Mouse (Mus musculus) retina, adult 2 months (tissue): ENCODE measurements around the gene Foxc2.
"Not testable (repeated sequence)": the region's sequence is repeated elsewhere in the genome, so short reads cannot be mapped to it uniquely, and the experiment has no call there.

Experiments used
- DNase-seq: peaks from one replicate; pipeline ENCODE4 v3.0.0-alpha.2; 2012; ENCODE audit warnings: low read depth, low spot score

The Foxc2 gene

GRCm38 (mm10) chr8:121119635-121120455 is 3.9 kb downstream of the Foxc2 start:
- DNase-seq = no peak

GRCm38 (mm10) chr8:121120456-121121419 is 4.8 kb downstream of the Foxc2 start:
- no peak for DNase-seq

GRCm38 (mm10) chr8:121121704-121122103 is 5.7 kb downstream of the Foxc2 start:
- no peak for DNase-seq

- DNase-seq = no peak
These were observed 6.4 kb downstream of the Foxc2 start for GRCm38 (mm10) chr8:121122368-121122767.

GRCm38 (mm10) chr8:121123113-121123512 is 7.1 kb downstream of the Foxc2 start:
- DNase-seq = no peak

- DNase-seq = no peak
These were observed 8.7 kb downstream of the Foxc2 start for GRCm38 (mm10) chr8:121124547-121125239.

DNA sequence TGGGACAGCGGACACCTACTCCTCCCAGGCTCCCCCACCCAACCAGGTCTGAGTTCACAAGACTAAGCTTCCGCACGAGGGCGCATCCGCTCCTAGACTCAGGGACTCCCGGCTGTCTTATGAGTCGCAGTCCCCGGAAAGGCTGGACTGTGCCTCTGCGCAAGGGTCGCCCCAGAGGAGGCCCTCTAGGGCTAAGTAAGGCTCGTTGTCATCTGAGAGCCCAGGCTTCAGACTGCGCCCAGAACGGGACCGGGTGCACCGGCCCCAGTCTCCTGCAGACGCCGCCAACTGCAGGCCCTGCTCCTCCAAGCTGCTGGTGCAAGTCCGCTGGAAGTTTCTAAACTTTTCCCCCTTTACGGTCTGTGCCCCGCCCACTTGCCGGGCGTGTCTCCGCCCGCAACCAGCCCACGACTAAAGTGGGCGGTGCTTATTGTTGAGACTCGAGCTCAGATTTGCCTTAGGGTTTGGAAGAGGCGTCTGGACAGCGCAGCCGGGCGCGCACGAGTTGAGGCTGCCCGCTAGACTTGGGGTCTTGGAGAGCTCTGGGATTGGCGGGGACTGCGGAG is 9.4 kb downstream of the Foxc2 start:
- DNase-seq = no peak

DNA sequence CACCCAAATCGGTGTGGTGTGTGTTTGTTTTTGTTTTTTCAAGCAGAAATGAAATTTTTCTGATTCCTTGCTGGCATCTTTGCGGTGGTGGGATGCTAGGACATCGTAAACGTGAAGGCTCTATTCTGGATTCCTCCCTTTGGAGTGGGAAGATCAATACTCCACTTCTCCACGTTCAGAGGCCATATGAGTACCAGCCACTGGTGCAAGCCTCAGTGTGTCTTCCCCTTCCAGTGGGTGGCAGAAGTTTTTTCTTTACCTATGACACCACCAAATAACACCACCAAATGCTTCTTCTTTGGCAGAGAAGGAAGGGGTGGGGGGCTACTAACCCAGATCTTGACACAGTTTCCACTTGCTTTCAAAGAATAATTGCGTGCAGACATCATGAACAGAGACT is 10.2 kb downstream of the Foxc2 start:
- DNase-seq = no peak

- no peak for DNase-seq
These were observed 10.7 kb downstream of the Foxc2 start for GRCm38 (mm10) chr8:121126694-121127093.

DNA sequence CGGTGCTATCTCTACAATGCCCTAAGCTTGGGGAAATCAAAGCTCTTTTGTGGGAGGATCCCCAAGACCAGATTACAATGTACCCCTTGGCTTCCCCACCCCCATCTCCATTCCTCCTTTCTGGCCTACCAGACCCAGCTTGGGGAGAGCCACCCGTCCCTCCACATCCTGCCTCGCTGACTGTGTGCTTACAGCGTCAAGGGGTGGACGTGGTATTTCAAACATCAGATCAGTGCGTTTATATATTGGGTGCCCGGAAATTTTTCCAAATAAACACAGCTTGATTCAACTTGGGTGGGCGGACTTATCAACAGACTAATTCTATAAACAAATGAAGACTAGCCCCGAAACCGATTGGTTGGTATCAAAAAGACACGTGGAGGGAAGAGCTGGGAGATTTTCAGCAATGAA is 11.3 kb downstream of the Foxc2 start:
- DNase-seq = no peak

DNA sequence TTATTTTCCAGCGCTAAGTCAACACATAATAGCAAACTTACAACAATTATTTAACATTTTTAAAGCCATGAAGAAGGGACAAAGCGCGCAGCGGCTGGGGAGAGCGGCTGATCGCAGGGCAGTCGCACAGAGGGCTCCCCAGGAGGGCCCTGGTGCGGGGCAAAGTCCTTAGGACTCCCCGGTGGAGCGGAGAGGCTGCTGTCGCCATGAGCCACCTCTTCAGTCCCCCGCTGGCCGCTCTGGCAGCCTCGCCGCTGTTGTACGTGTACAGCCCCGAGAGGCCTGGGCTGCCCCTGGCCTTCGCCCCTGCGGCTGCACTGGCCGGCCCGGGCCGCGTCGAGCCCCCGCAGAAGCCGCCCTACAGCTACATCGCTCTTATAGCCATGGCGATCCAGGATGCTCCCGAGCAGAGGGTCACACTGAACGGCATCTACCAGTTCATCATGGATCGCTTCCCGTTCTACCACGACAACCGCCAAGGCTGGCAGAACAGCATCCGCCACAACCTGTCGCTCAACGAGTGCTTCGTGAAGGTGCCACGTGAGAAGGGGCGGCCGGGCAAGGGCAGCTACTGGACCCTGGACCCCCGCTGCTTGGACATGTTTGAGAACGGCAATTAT is 11.9 kb downstream of the Foxc2 start, which contains the start of gene Foxl1:
Foxl1 (plus strand) TSS at position 185 of the 620 bp plus-strand sequence.
- DNase-seq = no peak

DNA sequence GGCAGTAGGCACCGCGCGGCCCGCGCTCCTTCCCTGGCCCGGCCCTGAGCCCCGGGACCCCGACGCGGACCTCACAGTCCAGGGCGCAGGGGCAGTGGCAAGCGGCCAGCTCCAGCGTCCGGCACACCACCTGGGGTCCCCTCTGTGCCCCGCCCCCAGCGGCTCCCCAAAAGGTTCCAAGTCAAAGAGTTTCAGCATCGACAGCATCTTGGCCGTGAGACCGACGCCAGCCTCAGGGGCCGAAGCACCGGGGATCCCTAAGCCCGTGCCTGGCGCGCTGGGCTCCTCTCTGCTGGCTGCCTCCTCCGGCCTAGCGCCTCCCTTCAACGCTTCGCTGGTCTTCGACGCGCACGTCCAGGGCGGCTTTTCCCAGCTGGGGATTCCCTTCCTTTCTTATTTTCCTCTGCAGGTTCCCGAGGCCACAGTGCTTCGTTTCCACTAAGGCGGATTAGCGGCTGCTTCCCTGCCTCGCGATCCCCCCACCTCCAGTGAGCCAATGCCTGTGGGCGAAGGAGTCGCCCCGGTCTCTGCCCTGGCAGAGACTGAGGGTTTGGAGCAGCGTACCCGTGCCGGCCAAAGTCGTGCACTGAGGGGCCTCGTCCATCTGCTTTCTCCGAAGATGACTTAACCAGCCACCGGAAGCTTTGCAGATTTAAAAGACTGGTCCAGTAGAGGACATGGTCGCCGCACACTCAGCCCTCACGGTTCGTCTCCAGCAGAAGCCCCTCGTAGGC is 12.7 kb downstream of the Foxc2 start:
- no peak for DNase-seq

DNA sequence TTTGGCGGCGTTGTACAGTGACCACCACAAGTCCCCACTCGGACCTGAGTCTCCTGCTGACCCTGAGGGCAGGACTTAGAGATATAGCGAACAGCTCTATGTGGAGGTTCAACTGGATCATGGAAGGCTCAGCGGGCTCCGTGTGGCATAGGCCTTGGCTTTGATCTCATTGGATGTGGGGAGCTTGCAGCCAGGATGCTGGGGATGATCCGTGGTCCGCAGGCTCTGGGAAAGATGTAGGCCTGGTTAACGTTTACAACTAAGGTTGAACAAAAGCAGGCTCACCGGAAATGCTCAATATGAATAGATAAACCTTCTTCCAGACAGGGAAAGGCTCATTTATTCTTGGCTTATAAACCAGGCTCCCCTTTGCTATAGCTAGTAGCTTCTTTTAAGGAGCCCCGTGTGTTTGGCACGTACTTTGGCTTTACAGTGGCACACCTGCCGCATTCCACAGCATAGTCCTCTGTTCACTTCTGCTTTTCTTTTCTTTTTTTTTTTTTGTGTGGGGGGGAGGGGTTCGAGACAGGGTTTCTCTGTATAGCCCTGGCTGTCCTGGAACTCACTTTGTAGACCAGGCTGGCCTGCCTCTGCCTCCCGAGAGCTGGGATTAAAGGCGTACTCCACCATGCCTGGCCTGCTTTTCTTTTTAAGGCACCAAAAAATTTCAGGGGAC is 13.4 kb downstream of the Foxc2 start:
- DNase-seq = no peak

DNA sequence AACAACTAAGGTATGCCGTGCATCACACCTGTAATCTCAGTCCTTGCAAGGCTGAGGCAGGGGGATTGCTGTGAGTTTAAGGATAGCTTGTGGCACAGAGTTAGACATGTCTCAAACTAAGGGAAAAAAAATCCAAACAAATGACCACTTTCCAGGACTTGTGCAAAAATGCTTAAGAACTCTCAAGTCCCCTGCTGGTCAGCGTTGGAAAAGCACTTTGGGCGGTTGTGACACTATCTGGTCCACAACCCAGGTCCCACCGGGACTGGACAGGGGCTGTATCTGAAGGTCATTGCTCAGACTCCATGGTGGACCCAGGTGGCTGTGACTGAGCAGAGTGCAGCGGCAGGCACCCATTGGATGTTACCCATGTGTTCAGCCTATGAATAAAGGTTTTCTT is 14.6 kb downstream of the Foxc2 start:
- no peak for DNase-seq

DNA sequence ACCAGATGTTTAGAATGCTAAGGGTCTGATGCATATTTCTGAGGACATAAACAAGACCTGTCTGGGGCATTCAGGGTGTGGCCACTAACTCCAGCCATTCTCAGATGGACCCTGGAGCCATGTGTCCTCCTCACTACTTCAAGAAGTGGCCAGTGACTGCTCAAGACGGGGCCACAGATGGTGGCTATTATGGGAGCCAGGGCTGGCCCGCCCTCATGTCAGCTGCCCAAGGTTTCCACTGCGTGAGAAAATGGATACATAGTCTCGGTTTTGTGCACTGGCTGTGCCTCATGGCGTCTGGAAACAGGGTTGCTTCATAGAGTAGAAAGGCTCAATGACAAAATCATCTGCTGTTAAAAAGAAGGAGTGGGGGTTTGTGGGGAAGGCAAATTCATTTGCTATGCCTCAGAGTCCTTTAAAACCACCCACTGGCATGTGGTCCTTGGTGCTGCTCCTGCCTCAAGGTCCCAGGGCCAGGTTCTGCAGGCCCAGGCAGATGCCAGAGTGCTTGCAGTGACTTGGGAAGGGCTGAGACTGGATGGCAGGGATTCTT is 17.1 kb downstream of the Foxc2 start:
- DNase-seq = no peak

GRCm38 (mm10) chr8:121134102-121134501 is 18.1 kb downstream of the Foxc2 start:
- no peak for DNase-seq

- DNase-seq = no peak
These were observed 18.5 kb downstream of the Foxc2 start for GRCm38 (mm10) chr8:121134512-121134911.

DNA sequence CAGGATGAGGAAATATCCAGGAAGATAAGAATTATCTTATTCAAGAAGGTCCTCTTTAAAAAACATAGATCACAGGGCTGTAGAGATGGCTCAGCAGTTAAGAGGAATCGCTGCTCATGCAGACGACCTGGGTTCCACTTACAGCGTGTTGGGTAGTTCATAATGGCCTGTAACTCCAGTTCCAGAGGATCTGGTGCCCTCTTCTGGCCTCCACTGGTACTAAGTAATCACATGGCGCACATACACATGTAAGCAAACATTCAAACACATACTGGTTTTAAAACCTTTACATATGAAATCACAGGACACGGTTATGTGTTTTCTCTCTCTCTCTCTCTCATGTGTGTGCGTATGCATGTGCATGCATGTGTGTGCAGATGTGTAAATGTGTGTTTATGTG is 20.9 kb downstream of the Foxc2 start:
- no peak for DNase-seq

GRCm38 (mm10) chr8:121145457-121146134 is 29.6 kb downstream of the Foxc2 start:
- DNase-seq = not testable (repeated sequence)
